Mouse (Mus musculus) common myeloid progenitor, adult 5-6 weeks (primary cell): ENCODE measurements around the gene Sbk1. TPM values are rescaled to one million over a fixed set of nuclear protein-coding genes. Genes with fewer than 3 reads are reported as not detected.

Experiments
- ATAC-seq: replicated peaks from 2 replicates; pipeline ENCODE4 v1.8.0; 2016; ENCODE audit warnings: low read depth, mild to moderate bottlenecking, moderate TSS enrichment, inconsistent platforms; ENCODE audit not compliant: poor library complexity, severe bottlenecking
- total RNA-seq: library from RNA; stranded (forward); fragments of 200-1000, 187-1606 nt; gene quantifications from 2 replicates; pipeline ENCODE4 v1.2.3, GENCODE M21; 2017

Sbk1 gene
- total RNA-seq, 1 experiment from 2014 or later, result 5.7 TPM

GRCm38 (mm10) chr7:126329907-126330645 lies 57.7 kb downstream of the Sbk1 start:
- peak; percentile 52; the same call in 1 of the 2 replicates for ATAC-seq

- no peak for ATAC-seq
These were observed 58.3 kb downstream of the Sbk1 start for GRCm38 (mm10) chr7:126330693-126331092.

GRCm38 (mm10) chr7:126332691-126333090 lies 60.3 kb downstream of the Sbk1 start:
- ATAC-seq, result no peak

DNA sequence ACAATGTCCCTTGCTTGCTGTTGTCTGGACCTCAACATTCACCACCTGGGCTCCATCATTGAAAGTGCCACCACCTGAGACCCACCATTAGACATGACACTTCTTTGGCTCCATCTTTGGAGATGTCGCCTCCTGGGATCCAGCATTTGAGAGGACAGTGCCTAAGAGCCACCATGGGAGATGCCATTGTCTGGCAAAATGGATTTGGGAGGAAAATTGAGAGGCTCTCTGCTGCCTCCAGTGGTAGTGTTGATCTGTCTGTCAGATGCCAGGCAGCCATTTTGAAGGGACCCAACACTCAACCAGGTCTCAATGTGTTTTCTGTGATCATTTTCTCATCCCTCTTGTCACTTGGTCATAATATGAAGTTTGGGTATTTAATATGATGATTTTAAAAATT lies 63.1 kb downstream of the Sbk1 start:
- ATAC-seq, result peak; percentile 47; the same call in 1 of the 2 replicates

- no peak for ATAC-seq
These were observed 66.5 kb downstream of the Sbk1 start for GRCm38 (mm10) chr7:126338906-126339305.

DNA sequence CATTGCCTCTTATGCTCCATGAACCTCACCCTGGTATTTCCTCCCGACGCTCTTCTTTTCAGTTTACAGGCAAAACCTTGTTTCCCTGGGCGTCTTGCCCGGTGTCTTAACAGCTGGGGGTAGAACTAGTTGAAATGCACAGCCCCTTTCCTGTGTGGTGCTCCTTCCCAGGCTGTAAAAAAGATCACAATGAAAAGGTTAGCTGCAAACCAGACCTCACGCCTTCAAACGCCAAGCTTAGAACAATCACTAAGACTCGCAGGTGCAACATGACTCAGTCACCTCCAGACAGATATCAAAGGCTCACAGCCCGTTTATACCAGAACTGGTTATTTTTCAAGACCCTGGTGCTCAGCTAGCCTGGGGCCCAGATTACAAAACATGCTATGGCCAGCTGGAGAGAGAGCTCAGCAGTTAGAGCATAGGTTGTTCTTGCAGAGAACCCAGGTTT lies 67.1 kb downstream of the Sbk1 start:
- no peak for ATAC-seq

- peak; percentile 35 for ATAC-seq
These were observed 67.8 kb downstream of the Sbk1 start for GRCm38 (mm10) chr7:126340206-126340618.

DNA sequence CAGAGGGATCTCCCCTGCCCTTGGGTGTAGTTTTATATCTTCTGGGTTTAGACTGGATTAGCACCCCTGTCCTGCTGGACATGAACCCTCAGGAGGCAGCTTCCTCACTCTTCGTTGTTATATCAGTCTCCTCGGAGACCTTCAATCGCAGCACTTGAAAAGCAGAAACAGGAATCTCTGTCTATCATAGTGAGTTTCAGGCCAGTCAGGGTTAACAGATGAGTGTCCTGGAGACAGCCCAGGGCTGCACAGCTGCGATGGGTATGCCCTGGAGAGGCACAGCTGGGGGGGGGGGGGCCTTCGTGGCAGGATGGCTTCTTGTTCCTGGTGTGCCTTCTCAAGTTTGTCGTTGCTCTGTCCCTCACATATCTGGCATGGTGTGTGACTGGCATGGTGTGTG lies 68.5 kb downstream of the Sbk1 start:
- peak; percentile 60; the same call in 1 of the 2 replicates for ATAC-seq

Other genes starting within 250 kb of the Sbk1 start
- gene Gsg1l, start 190.2 kb upstream of the Sbk1 start, total RNA-seq, result not detected in 2 replicates
- gene Xpo6, start 72.1 kb upstream of the Sbk1 start, total RNA-seq, result 61.5 and 76.0 TPM in 2 replicates
- gene Lat, start 97.0 kb downstream of the Sbk1 start, total RNA-seq, result 16.4 and 22.4 TPM in 2 replicates
- 5.6 and 11.3 TPM in 2 replicates for gene Spns1, start 104.8 kb downstream of the Sbk1 start, total RNA-seq
- 18.2 and 24.4 TPM in 2 replicates for gene Nfatc2ip, start 124.1 kb downstream of the Sbk1 start, total RNA-seq
- 0.32 TPM in 1 of 2 replicates, not detected in the other for gene Cd19, start 142.3 kb downstream of the Sbk1 start, total RNA-seq
- gene Rabep2, start 156.1 kb downstream of the Sbk1 start, total RNA-seq, result 22.5 and 23.1 TPM in 2 replicates
- 0.41 TPM in 1 of 2 replicates, not detected in the other for gene Atp2a1, start 190.5 kb downstream of the Sbk1 start, total RNA-seq
- 16.6 and 17.3 TPM in 2 replicates for gene Sh2b1, start 202.8 kb downstream of the Sbk1 start, total RNA-seq
- gene Tufm, start 214.7 kb downstream of the Sbk1 start, total RNA-seq, result 92.3 and 108 TPM in 2 replicates
- 37.0 and 51.1 TPM in 2 replicates for gene Atxn2l, start 230.8 kb downstream of the Sbk1 start, total RNA-seq